Mouse (Mus musculus) frontal cortex, postnatal 36 days (tissue): ENCODE measurements around the gene Sptbn4.

Experiments used
- DNase-seq, 2 experiments: peaks; one replicate each; pipeline ENCODE4 v3.0.0; 2022; ENCODE audit warnings: low spot score in 2 of 2

Gene Sptbn4

GRCm38 (mm10) chr7:27474490-27474954, 27.0 kb upstream of the Sptbn4 start:
- peak; percentile 95 to 97 for DNase-seq

DNA sequence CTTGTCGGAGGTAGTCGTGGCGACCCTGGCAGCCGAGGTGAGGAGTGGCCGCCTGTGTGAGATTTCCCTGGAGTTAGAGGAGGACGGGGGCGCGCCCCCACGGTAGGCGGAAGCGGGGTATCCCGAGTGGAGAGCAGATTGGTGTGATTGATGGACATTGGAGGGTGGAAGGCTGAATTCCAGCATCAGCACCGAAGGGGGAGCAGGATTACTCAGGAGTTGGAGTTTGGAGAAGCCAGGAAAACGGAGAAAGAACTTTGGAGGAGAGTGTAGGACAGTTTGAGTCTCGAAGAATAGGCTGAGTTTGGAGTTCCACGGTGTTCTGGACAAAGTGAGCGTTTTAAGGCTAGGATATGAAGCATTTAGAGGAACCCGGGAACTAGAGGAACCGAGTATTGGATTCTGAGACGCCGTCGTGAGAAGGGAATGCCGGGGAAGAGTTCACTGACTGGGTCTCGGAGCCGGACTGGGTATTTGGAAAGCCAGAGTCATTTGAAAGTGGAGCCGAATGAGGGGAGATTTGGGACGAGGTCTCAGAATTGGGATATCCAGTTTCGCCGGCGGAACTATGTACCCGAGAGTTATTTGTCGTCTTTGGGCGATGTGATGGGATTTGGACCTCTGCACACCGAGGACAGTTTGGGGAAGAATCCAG, 26.5 kb upstream of the Sptbn4 start:
- DNase-seq, result no peak

GRCm38 (mm10) chr7:27473156-27473834, 25.8 kb upstream of the Sptbn4 start, which contains the start of gene Sertad3:
Gene Sertad3, plus strand, starts transcription at chr7:27473768.
- DNase-seq, result peak; percentile 98 to 99

GRCm38 (mm10) chr7:27472596-27472995, 25.1 kb upstream of the Sptbn4 start:
- no peak for DNase-seq

DNA sequence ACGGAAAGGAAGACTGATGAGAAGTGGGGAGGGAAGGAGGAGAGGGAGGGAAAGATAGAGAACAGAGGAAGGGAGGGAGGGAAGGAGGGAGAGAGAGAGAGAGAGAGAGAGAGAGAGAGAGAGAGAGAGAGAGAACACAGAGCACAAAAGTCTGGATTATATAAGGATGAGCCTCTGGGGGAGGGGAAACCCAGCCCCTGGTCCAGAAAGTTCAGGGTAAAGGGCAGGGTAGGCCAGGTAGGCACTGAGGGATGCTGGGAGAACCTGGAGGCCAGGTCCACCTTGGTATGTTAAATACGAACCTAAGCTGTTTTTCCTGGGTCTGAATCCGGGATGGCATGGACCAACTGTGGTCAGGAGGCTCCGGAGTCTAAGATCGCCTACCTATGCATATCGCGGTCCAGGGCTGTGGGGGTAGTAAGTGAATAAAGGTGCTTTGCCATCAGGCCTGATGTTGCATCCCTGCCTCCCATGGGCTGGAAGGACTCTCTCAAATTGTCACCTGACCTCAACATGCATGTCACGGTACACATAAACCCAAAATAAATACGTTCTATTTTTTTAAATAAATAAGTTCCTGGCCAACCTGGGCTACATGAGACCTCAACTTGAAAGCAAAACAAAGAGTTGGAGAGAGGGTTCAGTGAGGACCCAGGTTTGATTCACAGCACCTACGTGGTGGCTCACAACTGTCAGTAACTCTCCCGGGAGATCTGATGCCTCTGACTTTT, 24.1 kb upstream of the Sptbn4 start:
- DNase-seq, result no peak

DNA sequence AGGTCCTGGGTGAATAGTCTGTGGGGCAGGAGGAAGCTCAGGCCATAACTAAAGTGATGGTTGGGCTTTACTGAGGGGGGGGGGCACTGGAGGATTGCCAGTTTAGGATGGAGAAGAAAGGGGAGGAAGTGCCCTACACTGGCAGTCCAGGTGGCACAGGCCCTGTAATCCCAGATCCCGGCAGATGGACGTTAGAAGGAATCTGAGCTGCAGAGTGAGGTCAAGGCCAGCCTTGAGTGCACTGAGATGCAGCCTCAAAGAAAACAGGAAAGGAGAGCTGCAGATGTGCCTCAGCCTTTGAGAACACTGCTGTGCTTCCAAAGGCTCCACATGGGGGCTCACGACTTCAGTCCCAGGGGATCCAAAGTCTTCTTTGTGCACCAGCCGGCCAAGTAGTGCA, 20.2 kb upstream of the Sptbn4 start:
- DNase-seq, result no peak

DNA sequence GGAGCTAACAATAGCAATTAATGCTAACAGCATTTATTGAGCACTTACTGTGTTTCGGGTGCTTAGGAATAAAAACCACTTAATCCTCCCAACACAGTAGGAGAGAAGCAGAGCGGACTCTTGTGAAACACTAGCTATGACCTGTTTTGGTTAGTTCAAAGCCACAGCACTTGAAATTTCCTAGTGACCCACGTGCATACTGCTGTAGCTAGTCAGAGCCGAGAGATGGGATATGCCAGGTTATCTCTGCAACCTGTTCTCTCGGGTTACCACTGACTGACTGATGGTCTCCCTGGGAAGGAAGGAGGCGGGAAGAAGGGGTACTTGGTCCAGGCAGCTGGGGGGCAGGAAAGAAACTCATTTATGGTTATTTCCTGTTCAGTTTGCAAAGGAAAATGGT, 13.0 kb upstream of the Sptbn4 start:
- no peak for DNase-seq

- DNase-seq, result no peak
Observed at GRCm38 (mm10) chr7:27459640-27460039, 12.2 kb upstream of the Sptbn4 start.

- DNase-seq, result no peak
Observed at GRCm38 (mm10) chr7:27458614-27459013, 11.1 kb upstream of the Sptbn4 start.

DNA sequence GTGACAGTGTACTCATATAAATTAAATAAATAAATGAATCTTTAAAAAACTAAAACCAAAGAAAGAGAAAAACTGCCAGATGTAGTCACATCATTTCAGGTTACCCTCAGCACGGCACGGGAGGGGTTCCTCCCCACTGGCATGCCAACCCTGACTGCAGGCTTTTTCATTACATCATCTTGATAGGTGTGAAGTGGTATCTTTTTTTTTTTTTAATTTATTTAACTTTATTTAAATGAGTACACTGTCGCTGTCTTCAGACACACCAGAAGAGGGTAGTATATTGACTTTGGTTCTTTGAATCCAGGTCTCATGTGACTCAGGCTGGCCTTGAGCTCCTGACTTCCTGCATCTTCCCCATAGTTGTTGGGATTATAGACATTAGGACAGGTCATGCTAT, 7.8 kb upstream of the Sptbn4 start:
- no peak for DNase-seq

DNA sequence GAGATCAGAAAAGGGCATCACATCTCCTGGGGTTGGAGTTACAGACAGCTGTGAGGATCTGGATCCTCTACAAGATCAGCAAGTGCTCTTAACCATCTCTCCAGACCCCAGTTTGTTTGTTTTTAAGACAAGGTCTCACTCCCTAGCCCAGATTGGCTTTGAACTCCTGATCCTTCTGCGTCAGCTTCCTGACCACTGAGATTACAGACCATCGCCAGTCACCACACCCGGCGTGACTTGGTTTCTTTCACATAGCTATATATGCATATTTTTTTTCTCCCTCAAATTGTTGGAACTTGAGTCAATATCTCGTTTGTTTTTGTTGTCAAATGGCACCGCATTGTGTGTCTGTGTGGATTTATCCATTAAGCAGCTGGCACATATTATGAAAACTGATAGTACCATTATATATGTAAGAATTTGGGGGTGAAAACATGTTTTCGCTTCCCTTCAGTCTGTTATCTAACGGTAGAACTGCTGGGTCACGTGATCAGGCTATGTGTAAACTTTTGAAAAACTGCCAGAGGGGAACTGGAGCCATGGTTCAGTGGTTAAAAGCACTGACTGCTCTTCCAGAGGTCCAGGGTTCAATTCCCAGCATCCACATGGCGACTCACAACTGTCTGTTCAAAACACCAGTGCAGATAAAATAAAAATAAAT, 7.1 kb upstream of the Sptbn4 start:
- DNase-seq, result no peak

GRCm38 (mm10) chr7:27452206-27452770, 4.8 kb upstream of the Sptbn4 start:
- DNase-seq, result no peak

- DNase-seq, result no peak
Observed at GRCm38 (mm10) chr7:27451359-27451758, 3.9 kb upstream of the Sptbn4 start.

GRCm38 (mm10) chr7:27449256-27449862, 1.9 kb upstream of the Sptbn4 start:
- DNase-seq, result peak; percentile 48 to 67

DNA sequence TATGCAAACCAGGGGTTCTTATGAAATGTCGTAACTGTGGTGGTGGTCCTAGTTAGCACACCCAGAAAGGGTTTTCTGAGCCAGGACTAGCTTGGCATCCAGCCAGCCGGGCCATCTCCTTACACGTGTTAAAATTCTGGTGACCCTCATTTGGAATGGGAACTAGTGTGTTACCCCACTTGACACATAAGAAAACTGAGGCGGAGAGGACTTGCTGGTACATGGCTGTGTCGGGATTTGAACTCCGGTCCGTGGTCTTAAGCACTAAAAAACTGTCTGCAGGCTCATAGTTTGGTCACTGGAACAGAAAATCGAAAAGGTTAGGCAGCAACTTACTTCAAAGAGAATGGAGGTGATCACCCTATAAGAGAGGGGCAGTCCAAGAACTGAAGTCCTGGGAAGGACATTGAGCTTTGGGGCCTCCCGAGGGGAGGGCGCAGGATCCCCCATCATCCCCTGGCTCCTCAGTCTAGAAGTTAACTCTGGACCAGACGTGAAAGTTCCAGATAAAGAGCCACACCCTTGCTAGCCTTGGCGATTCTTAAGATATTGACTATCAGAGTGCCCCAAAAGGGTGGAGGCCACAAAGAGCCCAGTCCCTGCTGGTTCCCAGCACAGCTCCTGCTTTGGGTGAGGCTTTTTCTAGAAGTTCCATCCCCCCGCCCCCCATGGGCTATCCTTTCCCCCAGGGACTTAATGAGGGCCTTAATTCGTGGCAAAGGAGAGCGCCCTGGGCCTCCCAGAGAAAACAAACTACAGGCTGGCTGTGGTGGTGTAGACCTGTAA, 1.1 kb upstream of the Sptbn4 start:
- peak in 1 of 2 experiments; percentile 22 for DNase-seq

DNA sequence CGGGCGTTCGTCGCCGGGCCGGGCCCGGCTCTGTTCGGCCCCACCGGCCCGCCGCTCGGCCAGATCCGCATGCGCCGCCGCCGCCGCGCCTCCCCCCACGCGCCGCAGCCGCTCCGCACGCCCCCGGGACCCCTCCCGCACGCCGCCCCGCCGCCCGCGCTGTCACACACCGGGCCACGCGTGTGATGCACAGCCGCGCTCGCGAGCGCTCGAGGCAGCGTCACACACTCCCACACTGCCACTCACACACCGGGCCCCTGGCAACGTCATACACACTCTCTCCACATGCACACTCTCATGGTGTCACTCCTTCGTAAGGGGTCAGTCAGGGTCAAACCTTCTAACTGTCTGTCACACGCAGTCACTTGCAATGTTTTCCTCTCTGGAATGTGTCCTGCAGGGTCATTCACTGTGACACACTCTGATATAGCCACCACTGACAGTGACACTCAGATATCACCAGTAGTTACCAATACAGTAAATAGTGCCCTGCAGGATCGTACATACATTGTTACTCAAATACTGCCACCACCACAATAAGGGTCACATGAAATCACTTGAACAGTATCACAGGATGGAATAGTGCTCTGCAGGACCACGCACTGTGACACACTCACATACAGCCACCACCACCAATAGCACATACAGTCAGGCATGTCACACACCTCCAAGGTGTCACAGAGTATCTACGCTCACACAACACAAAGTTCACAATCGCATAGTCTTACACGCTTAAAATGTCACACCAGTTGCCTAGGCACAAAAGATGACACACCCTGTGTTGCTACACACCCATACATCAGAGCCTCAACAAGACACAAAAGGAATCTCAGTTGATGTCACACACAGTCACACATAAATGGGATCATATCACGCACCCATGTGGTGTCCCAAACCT, 716 bp downstream of the Sptbn4 start:
- DNase-seq, result peak; percentile 58 to 78

GRCm38 (mm10) chr7:27446051-27446450, 1.4 kb downstream of the Sptbn4 start:
- peak in 1 of 2 experiments; percentile 12 for DNase-seq

- no peak for DNase-seq
Observed at GRCm38 (mm10) chr7:27440014-27440413, 7.5 kb downstream of the Sptbn4 start.

GRCm38 (mm10) chr7:27437544-27437943, 9.9 kb downstream of the Sptbn4 start:
- DNase-seq, result no peak
